Mouse (Mus musculus) neural tube, embryonic 14.5 days (tissue): Measurements from ENCODE around the gene Stxbp1. TPM values are rescaled to one million over a fixed set of nuclear protein-coding genes. Genes with fewer than 3 reads are reported as not detected.

ENCODE experiments used
- ATAC-seq: fragments of 200-750 bp; cut with Nextera tagmentation; 2 replicates; pipeline ENCODE4 v1.8.0; 2017; ENCODE audit warnings: low read depth, mild to moderate bottlenecking, moderate TSS enrichment, moderate library complexity
- H3K27ac ChIP-seq: fragments of 300-500 bp; sonication (generic); 2 replicates; pipeline ENCODE4 v1.5.1; 2014; ENCODE audit warnings: low read depth, mild to moderate bottlenecking, control low read depth, low read length, moderate library complexity, mixed read lengths
- H3K27me3 ChIP-seq: fragments of 300-500 bp; sonication (generic); 2 replicates; pipeline ENCODE4 v1.6.1; 2014; ENCODE audit warnings: low read length; ENCODE audit not compliant: control insufficient read depth, insufficient read depth
- H3K36me3 ChIP-seq: fragments of 300-500 bp; sonication (generic); 2 replicates; pipeline ENCODE4 v1.6.1; 2014; ENCODE audit warnings: low read length, mixed read lengths; ENCODE audit not compliant: control insufficient read depth, insufficient read depth
- H3K4me1 ChIP-seq: fragments of 300-500 bp; sonication (generic); 2 replicates; pipeline ENCODE4 v1.6.1; 2014; ENCODE audit warnings: low read length; ENCODE audit not compliant: control insufficient read depth, insufficient read depth
- H3K4me2 ChIP-seq: fragments of 300-500 bp; sonication (generic); 2 replicates; pipeline ENCODE4 v1.6.1; 2014; ENCODE audit warnings: mild to moderate bottlenecking, low read depth, low read length, control low read depth
- H3K4me3 ChIP-seq: fragments of 300-500 bp; sonication (generic); 2 replicates; pipeline ENCODE4 v1.5.1; 2014; ENCODE audit warnings: low read depth, low read length, control low read depth, mixed read lengths
- H3K9ac ChIP-seq: fragments of 300-500 bp; sonication (generic); replicated peaks from 2 replicates; pipeline ENCODE4 v1.6.1; 2014; ENCODE audit warnings: low read depth, mild to moderate bottlenecking, control low read depth, low read length, mixed read lengths
- H3K9me3 ChIP-seq: fragments of 300-500 bp; sonication (generic); 2 replicates; pipeline ENCODE4 v1.6.1; 2016; ENCODE audit warnings: low read length; ENCODE audit not compliant: control insufficient read depth
- WGBS: fragments of 180-500 bp; shearing (Covaris S2); extraction: QIAGEN DNeasy Blood & Tissue Kit; methylation state at CpG from one replicate; pipeline ENCODE4 v1.1.7; 2014; 5-methylcytosine and 5-hydroxymethylcytosine counted together
- polyA plus RNA-seq: library from polyadenylated mRNA; unstranded; fragments of >200 nt; fragmentation: Nextera tagmentation; extraction: Ambion mirVana; gene quantifications from 2 replicates; pipeline ENCODE4 v1.2.1, GENCODE M21; 2014

Stxbp1 gene
- polyA plus RNA-seq, 1 experiment from 2014 or later = 312 TPM

GRCm38 (mm10) chr2:32852156-32852555 lies 5.1 kb upstream of the Stxbp1 start:
- Histone ChIP-seq H3K4me2 (peak overlapping the region; percentile 23; the same call in 1 of the 2 replicates), H3K4me1 (no peaks in the 10 kb centered on the region), H3K36me3 (no peaks in the 10 kb centered on the region), H3K4me3 (no peak overlapping the region), H3K27ac (no peak overlapping the region), H3K9me3 (no peaks in the 10 kb centered on the region), H3K9ac (no peak overlapping the region), H3K27me3 (no peaks in the 10 kb centered on the region)
- WGBS = 2% methylated on average over 20 of the region's 20 CpGs
- ATAC-seq = peak; percentile 57; the same call in 1 of the 2 replicates

- peak; percentile 23 for ATAC-seq
- peak overlapping the region; percentile 40 for H3K4me2 ChIP-seq
- peak overlapping the region; percentile 92; the same call in 1 of the 2 replicates for H3K9ac ChIP-seq
- WGBS = 47% methylated on average over 6 of the region's 6 CpGs
- no peaks in the 10 kb centered on the region for H3K9me3 ChIP-seq
- no peak overlapping the region for H3K27ac ChIP-seq
- peak overlapping the region; percentile 86 for H3K4me3 ChIP-seq
- no peaks in the 10 kb centered on the region for H3K36me3 ChIP-seq
- H3K27me3 ChIP-seq = no peaks in the 10 kb centered on the region
- peaks cover 6% of the 10 kb centered on the region; the same call in 1 of the 2 replicates for H3K4me1 ChIP-seq
Observed at GRCm38 (mm10) chr2:32847468-32847821, 400 bp upstream of the Stxbp1 start.

GRCm38 (mm10) chr2:32846101-32846804 lies 792 bp downstream of the Stxbp1 start:
- H3K36me3 ChIP-seq = no peaks in the 10 kb centered on the region; the same call in 1 of the 2 replicates
- H3K9me3 ChIP-seq = no peaks in the 10 kb centered on the region
- peak overlapping the region; percentile 91 for H3K27ac ChIP-seq
- peak overlapping the region; percentile 69 for H3K4me2 ChIP-seq
- WGBS = under 1% methylated on average over 33 of the region's 33 CpGs
- peak overlapping the region; percentile 92 for H3K9ac ChIP-seq
- H3K27me3 ChIP-seq = no peaks in the 10 kb centered on the region
- ATAC-seq = peak; percentile 57
- peaks cover 6% of the 10 kb centered on the region; the same call in 1 of the 2 replicates for H3K4me1 ChIP-seq
- H3K4me3 ChIP-seq = peak overlapping the region; percentile 86

GRCm38 (mm10) chr2:32845572-32846100 lies 1.4 kb downstream of the Stxbp1 start:
- peak overlapping the region; percentile 69 for H3K4me2 ChIP-seq
- H3K9ac ChIP-seq = peak overlapping the region; percentile 92
- ATAC-seq = no peak
- WGBS = 3% methylated on average over 12 of the region's 12 CpGs
- H3K27ac ChIP-seq = peak overlapping the region; percentile 91
- peaks cover 6% of the 10 kb centered on the region; the same call in 1 of the 2 replicates for H3K4me1 ChIP-seq
- no peaks in the 10 kb centered on the region; the same call in 1 of the 2 replicates for H3K36me3 ChIP-seq
- H3K27me3 ChIP-seq = no peaks in the 10 kb centered on the region
- no peaks in the 10 kb centered on the region for H3K9me3 ChIP-seq
- peak overlapping the region; percentile 86 for H3K4me3 ChIP-seq

GRCm38 (mm10) chr2:32842558-32842957 lies 4.5 kb downstream of the Stxbp1 start:
- Histone ChIP-seq H3K27ac (no peak overlapping the region), H3K4me3 (no peak overlapping the region), H3K4me2 (no peak overlapping the region), H3K27me3 (no peaks in the 10 kb centered on the region), H3K9me3 (no peaks in the 10 kb centered on the region), H3K4me1 (peaks cover 6% of the 10 kb centered on the region; the same call in 1 of the 2 replicates), H3K36me3 (no peaks in the 10 kb centered on the region; the same call in 1 of the 2 replicates), H3K9ac (no peak overlapping the region)
- 45% methylated on average over 4 of the region's 4 CpGs for WGBS
- ATAC-seq = no peak

GRCm38 (mm10) chr2:32841099-32841498 lies 5.9 kb downstream of the Stxbp1 start:
- H3K4me2 ChIP-seq = no peak overlapping the region
- H3K36me3 ChIP-seq = no peaks in the 10 kb centered on the region; the same call in 1 of the 2 replicates
- H3K27me3 ChIP-seq = no peaks in the 10 kb centered on the region
- H3K9ac ChIP-seq = no peak overlapping the region
- WGBS = 72% methylated on average over 5 of the region's 5 CpGs
- H3K27ac ChIP-seq = no peak overlapping the region
- ATAC-seq = no peak
- H3K4me3 ChIP-seq = no peak overlapping the region
- H3K4me1 ChIP-seq = peaks cover 6% of the 10 kb centered on the region; the same call in 1 of the 2 replicates
- no peaks in the 10 kb centered on the region for H3K9me3 ChIP-seq

- H3K36me3 ChIP-seq = no peaks in the 10 kb centered on the region; the same call in 1 of the 2 replicates
- 72% methylated on average over 2 of the region's 2 CpGs for WGBS
- H3K27ac ChIP-seq = no peak overlapping the region
- H3K9me3 ChIP-seq = no peaks in the 10 kb centered on the region
- no peak overlapping the region for H3K4me3 ChIP-seq
- H3K4me2 ChIP-seq = no peak overlapping the region
- H3K9ac ChIP-seq = no peak overlapping the region
- no peaks in the 10 kb centered on the region for H3K4me1 ChIP-seq
- ATAC-seq = no peak
- H3K27me3 ChIP-seq = no peaks in the 10 kb centered on the region
Observed at GRCm38 (mm10) chr2:32839261-32839660, 7.8 kb downstream of the Stxbp1 start.

GRCm38 (mm10) chr2:32838147-32838884 lies 8.7 kb downstream of the Stxbp1 start:
- WGBS = 63% methylated on average over 9 of the region's 9 CpGs
- no peaks in the 10 kb centered on the region for H3K9me3 ChIP-seq
- H3K4me1 ChIP-seq = no peaks in the 10 kb centered on the region
- H3K27me3 ChIP-seq = no peaks in the 10 kb centered on the region
- ATAC-seq = no peak
- H3K4me2 ChIP-seq = no peak overlapping the region
- no peak overlapping the region for H3K9ac ChIP-seq
- no peaks in the 10 kb centered on the region; the same call in 1 of the 2 replicates for H3K36me3 ChIP-seq
- H3K27ac ChIP-seq = no peak overlapping the region
- no peak overlapping the region for H3K4me3 ChIP-seq

GRCm38 (mm10) chr2:32835588-32835987 lies 11.5 kb downstream of the Stxbp1 start:
- Histone ChIP-seq H3K4me1 (no peaks in the 10 kb centered on the region), H3K36me3 (no peaks in the 10 kb centered on the region), H3K4me3 (no peak overlapping the region), H3K4me2 (no peak overlapping the region), H3K27ac (no peak overlapping the region), H3K9me3 (no peaks in the 10 kb centered on the region), H3K9ac (no peak overlapping the region), H3K27me3 (no peaks in the 10 kb centered on the region)
- no peak for ATAC-seq
